Mouse (Mus musculus) central nervous system, embryonic 11.5 days (tissue): Measurements from ENCODE around the gene Spag5. TPM values are rescaled to one million over a fixed set of nuclear protein-coding genes. Genes with fewer than 3 reads are reported as not detected.

Source experiments
- polyA plus RNA-seq: library from polyadenylated mRNA; depleted of rRNA; stranded (reverse); fragments of >200 nt; gene quantifications from 2 replicates; pipeline ENCODE4 v1.2.3, GENCODE M21; 2012; rRNA removed

The Spag5 gene
- polyA plus RNA-seq: 91.4 and 95.4 TPM in 2 replicates

GRCm38 (mm10) chr11:78301357-78302084 is at the start of gene Spag5:
TSS of gene Spag5 (plus strand) at chr11:78301529.

GRCm38 (mm10) chr11:78261380-78262352 is 39.7 kb upstream of the Spag5 start, which contains the start of gene 2610507B11Rik:
TSS of gene 2610507B11Rik (plus strand) at chr11:78261752.

GRCm38 (mm10) chr11:78290654-78291053 is 10.7 kb upstream of the Spag5 start, which contains the start of gene BC030499:
TSS of gene BC030499 (plus strand) at chr11:78290841.

GRCm38 (mm10) chr11:78322860-78323259 is 21.5 kb downstream of the Spag5 start, which contains the start of gene Aldoc:
TSS of gene Aldoc (plus strand) at chr11:78322968.

GRCm38 (mm10) chr11:78327634-78328511 is 26.5 kb downstream of the Spag5 start, which contains the start of gene Pigs:
TSS of gene Pigs (plus strand) at chr11:78328415.

GRCm38 (mm10) chr11:78343381-78344327 is 42.3 kb downstream of the Spag5 start, which contains the start of gene Unc119:
TSS of gene Unc119 (plus strand) at chr11:78343482.

Other genes with a start within 250 kb of the Spag5 start
- gene Eral1, start 221.1 kb upstream of the Spag5 start, polyA plus RNA-seq: 23.8 and 28.7 TPM in 2 replicates
- gene Fam222b, start 206.9 kb upstream of the Spag5 start, polyA plus RNA-seq: 12.7 and 20.4 TPM in 2 replicates
- gene Traf4, start 135.9 kb upstream of the Spag5 start, polyA plus RNA-seq: 127 and 187 TPM in 2 replicates
- 14.6 and 20.9 TPM in 2 replicates for gene Nek8, start 124.9 kb upstream of the Spag5 start, polyA plus RNA-seq
- 21.7 and 22.8 TPM in 2 replicates for gene Tlcd1, start 124.8 kb upstream of the Spag5 start, polyA plus RNA-seq
- gene Rpl23a, start 117.9 kb upstream of the Spag5 start, polyA plus RNA-seq: 3,764 and 3,899 TPM in 2 replicates
- 59.8 and 90.6 TPM in 2 replicates for gene Rab34, start 113.1 kb upstream of the Spag5 start, polyA plus RNA-seq
- gene Proca1, start 108.1 kb upstream of the Spag5 start, polyA plus RNA-seq: 1.7 and 3.0 TPM in 2 replicates
- 76.8 and 95.7 TPM in 2 replicates for gene Sdf2, start 55.8 kb upstream of the Spag5 start, polyA plus RNA-seq
- 29.4 and 30.4 TPM in 2 replicates for gene Supt6, start 55.5 kb upstream of the Spag5 start, polyA plus RNA-seq
- gene 2610507B11Rik, start 39.8 kb upstream of the Spag5 start, polyA plus RNA-seq: 60.1 and 65.0 TPM in 2 replicates
- 0.68 and 0.82 TPM in 2 replicates for gene BC030499, start 10.7 kb upstream of the Spag5 start, polyA plus RNA-seq
- 3.7 and 5.3 TPM in 2 replicates for gene Aldoc, start 21.4 kb downstream of the Spag5 start, polyA plus RNA-seq
- gene Pigs, start 26.9 kb downstream of the Spag5 start, polyA plus RNA-seq: 37.7 and 53.2 TPM in 2 replicates
- 91.0 and 110 TPM in 2 replicates for gene Unc119, start 42.0 kb downstream of the Spag5 start, polyA plus RNA-seq
- 0.07 TPM in 1 of 2 replicates, not detected in the other for gene Foxn1, start 85.0 kb downstream of the Spag5 start, polyA plus RNA-seq
- 0.04 TPM in 1 of 2 replicates, not detected in the other for gene Slc13a2, start 120.7 kb downstream of the Spag5 start, polyA plus RNA-seq
- gene Slc46a1, start 164.2 kb downstream of the Spag5 start, polyA plus RNA-seq: 7.5 and 11.2 TPM in 2 replicates
- gene Sarm1, start 196.2 kb downstream of the Spag5 start, polyA plus RNA-seq: 10.7 and 11.2 TPM in 2 replicates
- gene Vtn, start 197.6 kb downstream of the Spag5 start, polyA plus RNA-seq: 49.4 and 66.4 TPM in 2 replicates
- 0.10 and 0.11 TPM in 2 replicates for gene Sebox, start 201.9 kb downstream of the Spag5 start, polyA plus RNA-seq
- 54.8 and 64.1 TPM in 2 replicates for gene Tmem199, start 210.6 kb downstream of the Spag5 start, polyA plus RNA-seq
- gene Poldip2, start 210.7 kb downstream of the Spag5 start, polyA plus RNA-seq: 82.8 and 83.1 TPM in 2 replicates
- gene Tnfaip1, start 234.8 kb downstream of the Spag5 start, polyA plus RNA-seq: 39.3 and 54.4 TPM in 2 replicates
- gene Ift20, start 234.8 kb downstream of the Spag5 start, polyA plus RNA-seq: 69.3 and 94.2 TPM in 2 replicates
- 21.7 and 31.9 TPM in 2 replicates for gene Tmem97, start 249.2 kb downstream of the Spag5 start, polyA plus RNA-seq